Mouse (Mus musculus): ENCODE results near the gene Rps3a1. TPM values are rescaled to one million over a fixed set of nuclear protein-coding genes. Genes with fewer than 3 reads are reported as not detected.

Gene Rps3a1
- polyA plus RNA-seq, 1 experiment from 2014 or later: 513 TPM

GRCm38 (mm10) chr3:86122156-86122555 is 20.3 kb downstream of the Rps3a1 start:
- H3K36me3 ChIP-seq (ENCODE audit: control insufficient read depth, insufficient read depth, low read length): peaks cover 4% of the 10 kb centered on the region; the same call in 1 of the 2 replicates

GRCm38 (mm10) chr3:86119237-86119932 is 23.1 kb downstream of the Rps3a1 start:
- Histone ChIP-seq H3K27ac (ENCODE audit: low read depth, low read length) (no peak overlapping the region), H3K4me1 (ENCODE audit: control insufficient read depth, insufficient read depth, low read depth, low read length) (no peaks in the 10 kb centered on the region), H3K4me2 (ENCODE audit: low read length) (no peak overlapping the region), H3K36me3 (ENCODE audit: control insufficient read depth, insufficient read depth, low read length) (peaks cover 14% of the 10 kb centered on the region), H3K9ac (ENCODE audit: low read depth, low read length) (no peak overlapping the region), H3K4me3 (ENCODE audit: low read length) (no peak overlapping the region), H3K27me3 (replicated peaks; ENCODE audit: control insufficient read depth, insufficient read depth, low read length) (no peaks in the 10 kb centered on the region), H3K9me3 (ENCODE audit: control insufficient read depth, low read length) (no peaks in the 10 kb centered on the region)
- WGBS: 75% methylated on average over 16 of the region's 16 CpGs
- ATAC-seq: no peak

More at GRCm38 (mm10) chr3:86122156-86122555, 20.3 kb downstream of the Rps3a1 start:
- H3K9ac ChIP-seq (ENCODE audit: low read depth, low read length): no peak overlapping the region
- no peak overlapping the region for H3K4me2 ChIP-seq (ENCODE audit: low read length)
- no peak overlapping the region for H3K4me3 ChIP-seq (ENCODE audit: low read length)
- ATAC-seq: no peak
- no peaks in the 10 kb centered on the region for H3K9me3 ChIP-seq (ENCODE audit: control insufficient read depth, low read length)
- no peak overlapping the region for H3K27ac ChIP-seq (ENCODE audit: low read depth, low read length)
- no peaks in the 10 kb centered on the region for H3K27me3 ChIP-seq (replicated peaks; ENCODE audit: control insufficient read depth, insufficient read depth, low read length)
- H3K4me1 ChIP-seq (ENCODE audit: control insufficient read depth, insufficient read depth, low read depth, low read length): no peaks in the 10 kb centered on the region

- peaks cover 13% of the 10 kb centered on the region for H3K36me3 ChIP-seq (ENCODE audit: control insufficient read depth, insufficient read depth, low read length)
- H3K4me2 ChIP-seq (ENCODE audit: low read length): no peak overlapping the region
- H3K27me3 ChIP-seq (replicated peaks; ENCODE audit: control insufficient read depth, insufficient read depth, low read length): no peaks in the 10 kb centered on the region
- WGBS: 92% methylated on average over 4 of the region's 4 CpGs
- no peak overlapping the region for H3K4me3 ChIP-seq (ENCODE audit: low read length)
- no peak overlapping the region for H3K9ac ChIP-seq (ENCODE audit: low read depth, low read length)
- H3K9me3 ChIP-seq (ENCODE audit: control insufficient read depth, low read length): no peaks in the 10 kb centered on the region
- no peak overlapping the region for H3K27ac ChIP-seq (ENCODE audit: low read depth, low read length)
- H3K4me1 ChIP-seq (ENCODE audit: control insufficient read depth, insufficient read depth, low read depth, low read length): no peaks in the 10 kb centered on the region
- ATAC-seq: no peak
Observed at GRCm38 (mm10) chr3:86116951-86117350, 25.6 kb downstream of the Rps3a1 start.

- Histone ChIP-seq H3K4me1 (ENCODE audit: control insufficient read depth, insufficient read depth, low read depth, low read length) (no peaks in the 10 kb centered on the region), H3K9me3 (ENCODE audit: control insufficient read depth, low read length) (no peaks in the 10 kb centered on the region), H3K27me3 (replicated peaks; ENCODE audit: control insufficient read depth, insufficient read depth, low read length) (no peaks in the 10 kb centered on the region), H3K27ac (ENCODE audit: low read depth, low read length) (no peak overlapping the region), H3K9ac (ENCODE audit: low read depth, low read length) (no peak overlapping the region), H3K36me3 (ENCODE audit: control insufficient read depth, insufficient read depth, low read length) (peaks cover 10% of the 10 kb centered on the region), H3K4me2 (ENCODE audit: low read length) (no peak overlapping the region), H3K4me3 (ENCODE audit: low read length) (no peak overlapping the region)
- 65% methylated on average over 12 of the region's 12 CpGs for WGBS
- ATAC-seq: no peak
Observed at GRCm38 (mm10) chr3:86114659-86115338, 27.7 kb downstream of the Rps3a1 start.

GRCm38 (mm10) chr3:86112766-86113165 is 29.7 kb downstream of the Rps3a1 start:
- 74% methylated on average over 7 of the region's 7 CpGs for WGBS
- Histone ChIP-seq H3K4me3 (ENCODE audit: low read length) (no peak overlapping the region), H3K4me2 (ENCODE audit: low read length) (no peak overlapping the region), H3K9me3 (ENCODE audit: control insufficient read depth, low read length) (no peaks in the 10 kb centered on the region), H3K36me3 (ENCODE audit: control insufficient read depth, insufficient read depth, low read length) (peaks cover 10% of the 10 kb centered on the region), H3K4me1 (ENCODE audit: control insufficient read depth, insufficient read depth, low read depth, low read length) (no peaks in the 10 kb centered on the region), H3K27ac (ENCODE audit: low read depth, low read length) (no peak overlapping the region), H3K27me3 (replicated peaks; ENCODE audit: control insufficient read depth, insufficient read depth, low read length) (no peaks in the 10 kb centered on the region), H3K9ac (ENCODE audit: low read depth, low read length) (no peak overlapping the region)
- no peak for ATAC-seq

- Histone ChIP-seq H3K27ac (ENCODE audit: low read depth, low read length) (no peak overlapping the region), H3K9ac (ENCODE audit: low read depth, low read length) (no peak overlapping the region), H3K4me1 (ENCODE audit: control insufficient read depth, insufficient read depth, low read depth, low read length) (no peaks in the 10 kb centered on the region), H3K9me3 (ENCODE audit: control insufficient read depth, low read length) (no peaks in the 10 kb centered on the region), H3K4me3 (ENCODE audit: low read length) (no peak overlapping the region), H3K27me3 (replicated peaks; ENCODE audit: control insufficient read depth, insufficient read depth, low read length) (no peaks in the 10 kb centered on the region), H3K4me2 (ENCODE audit: low read length) (no peak overlapping the region), H3K36me3 (ENCODE audit: control insufficient read depth, insufficient read depth, low read length) (no peaks in the 10 kb centered on the region)
- WGBS: 25% methylated on average over 10 of the region's 10 CpGs
- no peak for ATAC-seq
Observed at GRCm38 (mm10) chr3:86110077-86110476, 32.4 kb downstream of the Rps3a1 start.

- H3K36me3 ChIP-seq (ENCODE audit: control insufficient read depth, insufficient read depth, low read length): no peaks in the 10 kb centered on the region
- WGBS: 91% methylated on average over 7 of the region's 7 CpGs
- H3K27me3 ChIP-seq (replicated peaks; ENCODE audit: control insufficient read depth, insufficient read depth, low read length): no peaks in the 10 kb centered on the region
- H3K4me2 ChIP-seq (ENCODE audit: low read length): no peak overlapping the region
- H3K4me1 ChIP-seq (ENCODE audit: control insufficient read depth, insufficient read depth, low read depth, low read length): no peaks in the 10 kb centered on the region
- no peak overlapping the region for H3K9ac ChIP-seq (ENCODE audit: low read depth, low read length)
- no peak overlapping the region for H3K4me3 ChIP-seq (ENCODE audit: low read length)
- no peaks in the 10 kb centered on the region for H3K9me3 ChIP-seq (ENCODE audit: control insufficient read depth, low read length)
- no peak for ATAC-seq
- no peak overlapping the region for H3K27ac ChIP-seq (ENCODE audit: low read depth, low read length)
Observed at GRCm38 (mm10) chr3:86109099-86109498, 33.4 kb downstream of the Rps3a1 start.

GRCm38 (mm10) chr3:86108576-86108975 is 33.9 kb downstream of the Rps3a1 start:
- no peak for ATAC-seq
- Histone ChIP-seq H3K9me3 (ENCODE audit: control insufficient read depth, low read length) (no peaks in the 10 kb centered on the region), H3K4me1 (ENCODE audit: control insufficient read depth, insufficient read depth, low read depth, low read length) (no peaks in the 10 kb centered on the region), H3K9ac (ENCODE audit: low read depth, low read length) (no peak overlapping the region), H3K27ac (ENCODE audit: low read depth, low read length) (no peak overlapping the region), H3K4me3 (ENCODE audit: low read length) (no peak overlapping the region), H3K36me3 (ENCODE audit: control insufficient read depth, insufficient read depth, low read length) (no peaks in the 10 kb centered on the region), H3K27me3 (replicated peaks; ENCODE audit: control insufficient read depth, insufficient read depth, low read length) (no peaks in the 10 kb centered on the region), H3K4me2 (ENCODE audit: low read length) (no peak overlapping the region)
- WGBS: 89% methylated on average over 4 of the region's 4 CpGs

GRCm38 (mm10) chr3:86107637-86108539 is 34.6 kb downstream of the Rps3a1 start:
- ATAC-seq: no peak
- no peak overlapping the region for H3K4me3 ChIP-seq (ENCODE audit: low read length)
- WGBS: 68% methylated on average over 8 of the region's 8 CpGs
- H3K27ac ChIP-seq (ENCODE audit: low read depth, low read length): no peak overlapping the region
- H3K4me2 ChIP-seq (ENCODE audit: low read length): no peak overlapping the region
- H3K9me3 ChIP-seq (ENCODE audit: control insufficient read depth, low read length): no peaks in the 10 kb centered on the region
- no peaks in the 10 kb centered on the region for H3K4me1 ChIP-seq (ENCODE audit: control insufficient read depth, insufficient read depth, low read depth, low read length)
- no peaks in the 10 kb centered on the region for H3K36me3 ChIP-seq (ENCODE audit: control insufficient read depth, insufficient read depth, low read length)
- no peaks in the 10 kb centered on the region for H3K27me3 ChIP-seq (replicated peaks; ENCODE audit: control insufficient read depth, insufficient read depth, low read length)
- no peak overlapping the region for H3K9ac ChIP-seq (ENCODE audit: low read depth, low read length)
